Mouse (Mus musculus): ENCODE measurements around the gene Diexf.

GRCm38 (mm10) chr1:193142517-193143062, 12.5 kb upstream of the Diexf start:
- TF ChIP-seq CTCF (IDR thresholded peaks at IDR 0.05; ENCODE audit: low read depth, low read length) (no peak), POLR2A (IDR thresholded peaks at IDR 0.05; ENCODE audit: borderline replicate concordance, low read depth, low read length) (no peak)
